Mouse (Mus musculus) hindbrain, embryonic 12.5 days (tissue): ENCODE results near the gene Atf5. TPM values are rescaled to one million over a fixed set of nuclear protein-coding genes. Genes with fewer than 3 reads are reported as not detected.

Source experiments
- ATAC-seq: fragments of 200-750 bp; cut with Nextera tagmentation; 2 replicates; pipeline ENCODE4 v1.8.0; 2017; ENCODE audit warnings: moderate TSS enrichment; ENCODE audit not compliant: low FRiP score
- H3K27ac ChIP-seq: fragments of 300-500 bp; sonication (generic); 2 replicates; pipeline ENCODE4 v1.5.1; 2016; ENCODE audit warnings: mild to moderate bottlenecking
- H3K27me3 ChIP-seq: fragments of 300-500 bp; sonication (generic); 2 replicates; pipeline ENCODE4 v1.6.1; 2016; ENCODE audit warnings: mild to moderate bottlenecking
- H3K36me3 ChIP-seq: fragments of 300-500 bp; sonication (generic); 2 replicates; pipeline ENCODE4 v1.6.1; 2016; ENCODE audit warnings: mild to moderate bottlenecking
- H3K4me1 ChIP-seq: fragments of 300-500 bp; sonication (generic); 2 replicates; pipeline ENCODE4 v1.6.1; 2016
- H3K4me2 ChIP-seq: fragments of 300-500 bp; sonication (generic); replicated peaks from 2 replicates; pipeline ENCODE4 v1.6.1; 2016; ENCODE audit warnings: mild to moderate bottlenecking
- H3K4me3 ChIP-seq: fragments of 300-500 bp; sonication (generic); 2 replicates; pipeline ENCODE4 v1.5.1; 2016; ENCODE audit warnings: mild to moderate bottlenecking
- H3K9ac ChIP-seq: fragments of 300-500 bp; sonication (generic); 2 replicates; pipeline ENCODE4 v1.6.1; 2016; ENCODE audit warnings: mild to moderate bottlenecking, moderate library complexity
- H3K9me3 ChIP-seq: fragments of 300-500 bp; sonication (generic); replicated peaks from 2 replicates; pipeline ENCODE4 v1.6.1; 2016; ENCODE audit warnings: mild to moderate bottlenecking
- WGBS: fragments of 180-500 bp; shearing (Covaris S2); methylation state at CpG from one replicate; pipeline ENCODE4 v1.1.7; 2016; 5-methylcytosine and 5-hydroxymethylcytosine counted together
- polyA plus RNA-seq: library from polyadenylated mRNA; unstranded; fragments of >200 nt; fragmentation: Nextera tagmentation; extraction: Ambion mirVana; gene quantifications from 2 replicates; pipeline ENCODE4 v1.2.1, GENCODE M21; 2016

Atf5 gene
- polyA plus RNA-seq, 1 experiment from 2014 or later = 3.9 TPM

GRCm38 (mm10) chr7:44855036-44855435, 38.6 kb upstream of the Atf5 start:
- Histone ChIP-seq H3K27ac (peak overlapping the region; percentile 92), H3K27me3 (no peaks in the 10 kb centered on the region), H3K4me1 (peaks cover 56% of the 10 kb centered on the region), H3K9me3 (no peaks in the 10 kb centered on the region), H3K36me3 (peaks cover 10% of the 10 kb centered on the region), H3K4me3 (peak overlapping the region; percentile 43), H3K9ac (peak overlapping the region; percentile 71), H3K4me2 (peak overlapping the region; percentile 90)
- no peak for ATAC-seq
- WGBS = 41% methylated on average over 10 of the region's 10 CpGs

- peaks cover 5% of the 10 kb centered on the region for H3K36me3 ChIP-seq
- peak overlapping the region; percentile 90 for H3K4me2 ChIP-seq
- peaks cover 56% of the 10 kb centered on the region for H3K4me1 ChIP-seq
- H3K27ac ChIP-seq = peak overlapping the region; percentile 92
- peak; percentile 14 for ATAC-seq
- H3K4me3 ChIP-seq = peak overlapping the region; percentile 43
- no peaks in the 10 kb centered on the region for H3K27me3 ChIP-seq
- no peaks in the 10 kb centered on the region for H3K9me3 ChIP-seq
- 1% methylated on average over 45 of the region's 45 CpGs for WGBS
- H3K9ac ChIP-seq = peak overlapping the region; percentile 71
These were observed 38.0 kb upstream of the Atf5 start for GRCm38 (mm10) chr7:44854356-44855031.

- WGBS = 28% methylated on average over 26 of the region's 26 CpGs
These were observed 37.3 kb upstream of the Atf5 start for GRCm38 (mm10) chr7:44853596-44854355.

GRCm38 (mm10) chr7:44853065-44853464, 36.6 kb upstream of the Atf5 start:
- Histone ChIP-seq H3K4me3 (0 out of 2 replicates have a peak overlapping the region, but pooled peaks have one; percentile 10), H3K4me2 (0 out of 2 replicates have a peak overlapping the region, but pooled peaks have one; percentile 3), H3K27me3 (no peaks in the 10 kb centered on the region), H3K36me3 (peaks cover 5% of the 10 kb centered on the region), H3K4me1 (peaks cover 50% of the 10 kb centered on the region), H3K27ac (no peak overlapping the region), H3K9me3 (no peaks in the 10 kb centered on the region), H3K9ac (0 out of 2 replicates have a peak overlapping the region, but pooled peaks have one; percentile 8)
- no peak for ATAC-seq
- WGBS = 88% methylated on average over 2 of the region's 2 CpGs

More at GRCm38 (mm10) chr7:44853596-44854355, 37.3 kb upstream of the Atf5 start:
- Histone ChIP-seq H3K4me1 (peaks cover 56% of the 10 kb centered on the region), H3K27me3 (no peaks in the 10 kb centered on the region), H3K4me2 (peak overlapping the region; percentile 90), H3K9ac (peak overlapping the region; percentile 71), H3K9me3 (no peaks in the 10 kb centered on the region), H3K36me3 (peaks cover 5% of the 10 kb centered on the region), H3K4me3 (peak overlapping the region; percentile 43), H3K27ac (peak overlapping the region; percentile 92)
- ATAC-seq = no peak

- H3K4me1 ChIP-seq = peaks cover 52% of the 10 kb centered on the region
- 89% methylated on average over 35 of the region's 36 CpGs for WGBS
- H3K4me2 ChIP-seq = 0 out of 2 replicates have a peak overlapping the region, but pooled peaks have one; percentile 3
These were observed 36.0 kb upstream of the Atf5 start for GRCm38 (mm10) chr7:44852259-44853027.

GRCm38 (mm10) chr7:44851625-44852234, 35.3 kb upstream of the Atf5 start:
- Histone ChIP-seq H3K27ac (no peak overlapping the region), H3K4me3 (no peak overlapping the region), H3K4me2 (peak overlapping the region; percentile 78; the same call in 1 of the 2 replicates), H3K36me3 (peaks cover 6% of the 10 kb centered on the region), H3K4me1 (peaks cover 54% of the 10 kb centered on the region), H3K27me3 (no peaks in the 10 kb centered on the region), H3K9me3 (no peaks in the 10 kb centered on the region), H3K9ac (no peak overlapping the region)
- ATAC-seq = no peak
- WGBS = 92% methylated on average over 12 of the region's 12 CpGs

More at GRCm38 (mm10) chr7:44852259-44853027, 36.0 kb upstream of the Atf5 start:
- ATAC-seq = no peak
- Histone ChIP-seq H3K27ac (no peak overlapping the region), H3K9me3 (no peaks in the 10 kb centered on the region), H3K36me3 (peaks cover 5% of the 10 kb centered on the region), H3K9ac (0 out of 2 replicates have a peak overlapping the region, but pooled peaks have one; percentile 8), H3K4me3 (0 out of 2 replicates have a peak overlapping the region, but pooled peaks have one; percentile 10), H3K27me3 (no peaks in the 10 kb centered on the region)

- WGBS = 83% methylated on average over 8 of the region's 8 CpGs
- Histone ChIP-seq H3K27ac (peak overlapping the region; percentile 97; the same call in 1 of the 2 replicates), H3K9ac (peak overlapping the region; percentile 76), H3K4me3 (peak overlapping the region; percentile 70), H3K4me2 (peak overlapping the region; percentile 78), H3K4me1 (peaks cover 49% of the 10 kb centered on the region), H3K27me3 (no peaks in the 10 kb centered on the region), H3K36me3 (peaks cover 13% of the 10 kb centered on the region), H3K9me3 (no peaks in the 10 kb centered on the region)
- no peak for ATAC-seq
These were observed 34.5 kb upstream of the Atf5 start for GRCm38 (mm10) chr7:44850789-44851624.

- Histone ChIP-seq H3K27me3 (no peaks in the 10 kb centered on the region), H3K27ac (peak overlapping the region; percentile 97), H3K4me3 (peak overlapping the region; percentile 70), H3K9me3 (no peaks in the 10 kb centered on the region), H3K36me3 (peaks cover 21% of the 10 kb centered on the region), H3K4me1 (peaks cover 46% of the 10 kb centered on the region), H3K9ac (peak overlapping the region; percentile 76), H3K4me2 (peak overlapping the region; percentile 78)
- WGBS = 0% methylated on average over 31 of the region's 33 CpGs
- peak; percentile 39 for ATAC-seq
These were observed 33.7 kb upstream of the Atf5 start for GRCm38 (mm10) chr7:44850146-44850545.

GRCm38 (mm10) chr7:44849416-44850111, 33.1 kb upstream of the Atf5 start:
- ATAC-seq = peak; percentile 76
- Histone ChIP-seq H3K9ac (peak overlapping the region; percentile 76), H3K4me2 (peak overlapping the region; percentile 78), H3K4me3 (peak overlapping the region; percentile 70), H3K27ac (peak overlapping the region; percentile 97), H3K27me3 (no peaks in the 10 kb centered on the region), H3K36me3 (peaks cover 27% of the 10 kb centered on the region), H3K9me3 (no peaks in the 10 kb centered on the region), H3K4me1 (peaks cover 40% of the 10 kb centered on the region)
- under 1% methylated on average over 41 of the region's 41 CpGs for WGBS

GRCm38 (mm10) chr7:44848561-44849415, 32.3 kb upstream of the Atf5 start, which contains the start of the genes Akt1s1 and Tbc1d17:
Gene Akt1s1, plus strand, starts transcription at chr7:44848991.
Gene Tbc1d17, minus strand, starts transcription at chr7:44849079.
- under 1% methylated on average over 54 of the region's 54 CpGs for whole genome bisulfite sequencing
- peak; percentile 81 for ATAC-seq

More at GRCm38 (mm10) chr7:44848561-44849415, 32.3 kb upstream of the Atf5 start, which contains the start of the genes Akt1s1 and Tbc1d17:
- Histone ChIP-seq H3K4me3 (peak within 1 kb of the TSS; percentile 70), H3K36me3 (peaks cover 35% of the 10 kb centered on the region), H3K4me1 (peaks cover 33% of the 10 kb centered on the region), H3K9ac (peak within 1 kb of the TSS; percentile 76), H3K9me3 (no peaks in the 10 kb centered on the region), H3K27me3 (no peaks in the 10 kb centered on the region), H3K4me2 (peak within 1 kb of the TSS; percentile 78), H3K27ac (peak within 1 kb of the TSS; percentile 97)
